23 mouse cellular contexts compared by ENCODE assay signal in the genomic region with DNA sequence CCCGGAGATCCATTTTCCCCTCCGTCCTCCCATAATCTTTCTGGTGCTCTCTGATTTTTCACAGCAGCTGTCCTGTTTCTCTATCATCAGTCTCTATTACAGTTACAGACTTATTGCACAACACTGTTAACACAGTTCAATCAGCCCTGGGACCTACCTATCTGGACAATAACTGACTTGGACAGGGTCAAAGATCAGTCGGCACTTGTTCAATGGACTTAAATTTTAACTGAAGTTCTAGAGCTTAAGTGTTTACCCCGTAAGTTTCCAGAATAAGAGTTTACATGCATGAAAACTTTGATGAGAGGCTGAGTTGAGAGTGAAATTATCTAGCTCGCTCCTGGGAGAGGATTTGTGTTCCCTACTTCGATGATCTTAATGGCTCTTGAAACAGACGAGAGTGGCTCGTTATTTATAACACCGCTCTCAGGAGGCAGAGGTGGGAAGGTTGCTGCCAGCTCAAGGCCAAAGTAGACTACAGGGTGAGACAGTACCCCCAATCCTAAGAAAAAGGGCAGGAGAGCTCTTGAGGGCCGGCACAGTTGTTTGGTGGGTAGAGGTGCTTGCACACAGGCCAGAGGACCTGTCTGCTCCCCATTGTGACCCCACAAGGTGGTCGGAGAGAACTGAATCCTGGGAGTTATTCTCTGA.
A peak's percentile ranks its signal among the peaks of the same experiment; 100 is the strongest.
DNase-seq lines count a peak whose midpoint lies in the region; ATAC-seq and TF ChIP-seq lines count a peak whose summit lies in the region.
"Had no signal": no experiment of that assay in that cellular context is flagged by ENCODE, and none has a peak within 500 bp of the region (broad histone marks: within the 10 kb centered on the region; RNA-seq: fewer than 3 reads in every experiment).

No protein-coding gene starts in this region.

- 27% methylated on average over 11 of the region's 11 CpGs for WGBS in liver, adult 2 months
- WGBS in intestine, postnatal 0 days = 47% methylated on average over 11 of the region's 11 CpGs
- 65% methylated on average over 11 of the region's 11 CpGs for WGBS in liver, embryonic 15.5 days (ENCODE audit: insufficient replicate concordance)
- WGBS in hindbrain, embryonic 13.5 days = 91% methylated on average over 11 of the region's 11 CpGs
- 90% methylated on average over 11 of the region's 11 CpGs for WGBS in hindbrain, postnatal 0 days

- peaks cover 33% of the 10 kb centered on the region for H3K36me3 ChIP-seq in liver, adult 2 months (ENCODE audit: control insufficient read depth, insufficient read depth, low read length)
- peaks cover 4% of the 10 kb centered on the region; the same call in 1 of the 2 replicates for H3K36me3 ChIP-seq in intestine, postnatal 0 days (ENCODE audit: control insufficient read depth, insufficient read depth)
- H3K36me3 ChIP-seq in liver, embryonic 15.5 days (replicated peaks) = 0 out of 2 replicates have a peak, but pooled peaks cover 5% of the 10 kb centered on the region
- no peaks in the 10 kb centered on the region for H3K36me3 ChIP-seq in hindbrain, embryonic 13.5 days
- H3K36me3 ChIP-seq in hindbrain, postnatal 0 days (ENCODE audit: insufficient read depth, low read length) = no peaks in the 10 kb centered on the region
- H3K36me3 ChIP-seq: embryonic facial prominence, embryonic 10.5 days; forebrain, embryonic 12.5 days; hindbrain, embryonic 12.5 days; limb, embryonic 10.5 days; neural tube, embryonic 15.5 days had no signal

- H3K4me2 ChIP-seq in intestine, postnatal 0 days (replicated peaks; ENCODE audit: low read depth) = peak overlapping the region; percentile 43
- H3K4me2 ChIP-seq in liver, embryonic 15.5 days = no peak overlapping the region
- no peak overlapping the region for H3K4me2 ChIP-seq in hindbrain, embryonic 13.5 days
- H3K4me2 ChIP-seq in hindbrain, postnatal 0 days (ENCODE audit: low read depth, low read length) = no peak overlapping the region
- H3K4me2 ChIP-seq: forebrain, embryonic 12.5 days; heart, embryonic 11.5 days; hindbrain, embryonic 12.5 days; lung, embryonic 14.5 days; neural tube, embryonic 15.5 days had no signal

- peak; percentile 83 for ATAC-seq in intestine, postnatal 0 days
- ATAC-seq in liver, embryonic 15.5 days (ENCODE audit: insufficient read depth) = peak; percentile 73
- ATAC-seq in hindbrain, embryonic 13.5 days (ENCODE audit: low FRiP score) = no peak
- ATAC-seq in hindbrain, postnatal 0 days = no peak

- H3K79me2 ChIP-seq in liver, adult 2 months (ENCODE audit: control insufficient read depth, insufficient read depth, low read length) = no peaks in the 10 kb centered on the region

- H3K9me3 ChIP-seq in intestine, postnatal 0 days (ENCODE audit: control insufficient read depth) = no peaks in the 10 kb centered on the region
- H3K9me3 ChIP-seq in liver, embryonic 15.5 days (replicated peaks) = no peaks in the 10 kb centered on the region
- H3K9me3 ChIP-seq in hindbrain, embryonic 13.5 days = no peaks in the 10 kb centered on the region
- H3K9me3 ChIP-seq in hindbrain, postnatal 0 days (ENCODE audit: low read length) = no peaks in the 10 kb centered on the region
- H3K9me3 ChIP-seq: embryonic facial prominence, embryonic 10.5 days; forebrain, embryonic 12.5 days; hindbrain, embryonic 12.5 days; limb, embryonic 10.5 days; neural tube, embryonic 15.5 days had no signal

- peak overlapping the region; percentile 100 for H3K27ac ChIP-seq in liver, adult 2 months (replicated peaks; ENCODE audit: insufficient read depth, low read depth, low read length)
- H3K27ac ChIP-seq in intestine, postnatal 0 days (ENCODE audit: low read depth, low read length) = peak overlapping the region; percentile 73
- peak overlapping the region; percentile 66 for H3K27ac ChIP-seq in liver, embryonic 15.5 days (replicated peaks)
- H3K27ac ChIP-seq in hindbrain, embryonic 13.5 days = no peak overlapping the region
- H3K27ac ChIP-seq in hindbrain, postnatal 0 days = no peak overlapping the region
- H3K27ac ChIP-seq: embryonic facial prominence, embryonic 10.5 days; forebrain, embryonic 12.5 days; gastrocnemius, adult 2 months; hindbrain, embryonic 12.5 days; limb, embryonic 10.5 days; neural tube, embryonic 15.5 days had no signal

- H3K9ac ChIP-seq in liver, adult 2 months (ENCODE audit: low read depth, low read length) = peak overlapping the region; percentile 16
- H3K9ac ChIP-seq in intestine, postnatal 0 days (ENCODE audit: low read depth, low read length) = no peak overlapping the region
- no peak overlapping the region for H3K9ac ChIP-seq in liver, embryonic 15.5 days
- no peak overlapping the region for H3K9ac ChIP-seq in hindbrain, embryonic 13.5 days
- no peak overlapping the region for H3K9ac ChIP-seq in hindbrain, postnatal 0 days (replicated peaks; ENCODE audit: low read length)
- H3K9ac ChIP-seq: forebrain, embryonic 12.5 days; hindbrain, embryonic 12.5 days; lung, embryonic 14.5 days; neural tube, embryonic 15.5 days had no signal

- H3K27me3 ChIP-seq in liver, adult 2 months (ENCODE audit: control insufficient read depth, insufficient read depth, low read length) = no peaks in the 10 kb centered on the region
- H3K27me3 ChIP-seq in intestine, postnatal 0 days (replicated peaks; ENCODE audit: control insufficient read depth, insufficient read depth, low read length) = no peaks in the 10 kb centered on the region
- no peaks in the 10 kb centered on the region for H3K27me3 ChIP-seq in liver, embryonic 15.5 days
- peaks cover 4% of the 10 kb centered on the region for H3K27me3 ChIP-seq in hindbrain, embryonic 13.5 days
- H3K27me3 ChIP-seq in hindbrain, postnatal 0 days (ENCODE audit: insufficient read depth, low read length) = no peaks in the 10 kb centered on the region
- H3K27me3 ChIP-seq: forebrain, embryonic 12.5 days; hindbrain, embryonic 12.5 days had no signal

- TF ChIP-seq CTCF in liver, adult 2 months (IDR thresholded peaks at IDR 0.05; ENCODE audit: low read depth, low read length) = no peak
- TF ChIP-seq CTCF in intestine, postnatal 0 days (IDR thresholded peaks at IDR 0.05; ENCODE audit: low read depth) = no peak
- no peak for TF ChIP-seq CTCF in hindbrain, postnatal 0 days (IDR thresholded peaks at IDR 0.05; ENCODE audit: low read depth)

- H3K4me3 ChIP-seq in liver, adult 2 months (ENCODE audit: insufficient read depth, low read depth, low read length) = no peak overlapping the region
- H3K4me3 ChIP-seq in intestine, postnatal 0 days (ENCODE audit: low read depth, low read length) = no peak overlapping the region
- H3K4me3 ChIP-seq in liver, embryonic 15.5 days (replicated peaks) = no peak overlapping the region
- H3K4me3 ChIP-seq in hindbrain, embryonic 13.5 days = no peak overlapping the region
- H3K4me3 ChIP-seq in hindbrain, postnatal 0 days (ENCODE audit: low read length) = no peak overlapping the region
- H3K4me3 ChIP-seq: embryonic facial prominence, embryonic 10.5 days; forebrain, embryonic 12.5 days; gastrocnemius, adult 2 months; hindbrain, embryonic 12.5 days; limb, embryonic 10.5 days; myocyte; neural tube, embryonic 15.5 days had no signal

- peak; percentile 100 for DNase-seq in liver, adult 2 months (ENCODE audit: extremely low read depth, low read depth, low spot score)
- DNase-seq in liver = no peak
- peak; percentile 73 for DNase-seq in kidney, postnatal 14 days
- no peak for DNase-seq in heart, adult 8-10 months (ENCODE audit: low spot score)
- DNase-seq in hindbrain, postnatal 0 days (ENCODE audit: low spot score) = no peak
- DNase-seq: cerebellum, adult 18-20 months; cerebellum, postnatal 36 days; gastrocnemius, adult 2 months; heart, postnatal 10 days; layer of hippocampus, adult 9-11 months; lung, embryonic 14.5 days; midbrain, embryonic 14.5 days; right cerebral cortex, postnatal 25 days had no signal

- TF ChIP-seq POLR2A in liver, adult 2 months (IDR thresholded peaks at IDR 0.05; ENCODE audit: extremely low read depth, insufficient read depth, low read length) = no peak

- H3K4me1 ChIP-seq in liver, adult 2 months (ENCODE audit: control insufficient read depth, insufficient read depth, low read length) = peaks cover 18% of the 10 kb centered on the region
- peaks cover 6% of the 10 kb centered on the region; the same call in 1 of the 2 replicates for H3K4me1 ChIP-seq in intestine, postnatal 0 days (replicated peaks; ENCODE audit: control insufficient read depth, insufficient read depth, low read length)
- H3K4me1 ChIP-seq in liver, embryonic 15.5 days (replicated peaks) = peaks cover 6% of the 10 kb centered on the region; the same call in 1 of the 2 replicates
- H3K4me1 ChIP-seq in hindbrain, embryonic 13.5 days (replicated peaks) = no peaks in the 10 kb centered on the region
- no peaks in the 10 kb centered on the region for H3K4me1 ChIP-seq in hindbrain, postnatal 0 days (ENCODE audit: insufficient read depth, low read length)
- H3K4me1 ChIP-seq: forebrain, embryonic 12.5 days; hindbrain, embryonic 12.5 days; neural tube, embryonic 15.5 days had no signal

Comparison
In these comparisons a context has a peak if more than half of its experiments do, and no peak if none do; other contexts are left out.
1. DNase-seq: peak in liver, adult 2 months (single experiment) and kidney, postnatal 14 days (single experiment); none in liver (single experiment), heart, adult 8-10 months (single experiment) and hindbrain, postnatal 0 days (single experiment).
2. H3K27ac ChIP-seq: peak in liver, adult 2 months (single experiment), intestine, postnatal 0 days (single experiment) and liver, embryonic 15.5 days (single experiment); none in hindbrain, embryonic 13.5 days (single experiment) and hindbrain, postnatal 0 days (single experiment).
3. ATAC-seq: peak in intestine, postnatal 0 days (single experiment) and liver, embryonic 15.5 days (single experiment); none in hindbrain, embryonic 13.5 days (single experiment) and hindbrain, postnatal 0 days (single experiment).